Mouse (Mus musculus) stomach, embryonic 14.5 days (tissue): Measurements from ENCODE around the gene Dlg4. TPM values are rescaled to one million over a fixed set of nuclear protein-coding genes. Genes with fewer than 3 reads are reported as not detected.
A peak's percentile ranks its signal among the peaks of the same experiment; 100 is the strongest.

Experiments
- ATAC-seq: fragments of 200-750 bp; cut with Nextera tagmentation; 2 replicates; pipeline ENCODE4 v1.8.0; 2017; ENCODE audit warnings: low read depth, moderate TSS enrichment; ENCODE audit not compliant: insufficient number of reproducible peaks, insufficient read depth, low FRiP score
- H3K27ac ChIP-seq: fragments of 300-500 bp; sonication (generic); 2 replicates; pipeline ENCODE4 v1.5.1; 2014; ENCODE audit warnings: mild to moderate bottlenecking, low read length, moderate library complexity, mixed read lengths
- H3K27me3 ChIP-seq: fragments of 300-500 bp; sonication (generic); 2 replicates; pipeline ENCODE4 v1.6.1; 2014; ENCODE audit warnings: low read length, control low read depth, mixed read lengths; ENCODE audit not compliant: control insufficient read depth, insufficient read depth
- H3K36me3 ChIP-seq: fragments of 300-500 bp; sonication (generic); 2 replicates; pipeline ENCODE4 v1.6.1; 2014; ENCODE audit warnings: mild to moderate bottlenecking, control low read depth, low read length, moderate library complexity, mixed read lengths; ENCODE audit not compliant: control insufficient read depth, insufficient read depth
- H3K4me1 ChIP-seq: fragments of 300-500 bp; sonication (generic); 2 replicates; pipeline ENCODE4 v1.6.1; 2014; ENCODE audit warnings: low read length, control low read depth, mixed read lengths; ENCODE audit not compliant: control insufficient read depth, insufficient read depth
- H3K4me2 ChIP-seq: fragments of 300-500 bp; sonication (generic); replicated peaks from 2 replicates; pipeline ENCODE4 v1.6.1; 2014; ENCODE audit warnings: low read depth, low read length, control low read depth
- H3K4me3 ChIP-seq: fragments of 300-500 bp; sonication (generic); 2 replicates; pipeline ENCODE4 v1.5.1; 2014; ENCODE audit warnings: low read depth, low read length, control low read depth
- H3K9ac ChIP-seq: fragments of 300-500 bp; sonication (generic); replicated peaks from 2 replicates; pipeline ENCODE4 v1.6.1; 2014; ENCODE audit warnings: low read depth, mild to moderate bottlenecking, control low read depth, low read length, moderate library complexity, mixed read lengths
- H3K9me3 ChIP-seq: fragments of 300-500 bp; sonication (generic); 2 replicates; pipeline ENCODE4 v1.6.1; 2016; ENCODE audit warnings: low read depth, low read length, control low read depth; ENCODE audit not compliant: control insufficient read depth
- WGBS: fragments of 180-500 bp; shearing (Covaris S2); extraction: QIAGEN DNeasy Blood & Tissue Kit; methylation state at CpG from one replicate; pipeline ENCODE4 v1.1.7; 2014; 5-methylcytosine and 5-hydroxymethylcytosine counted together
- polyA plus RNA-seq: library from polyadenylated mRNA; unstranded; fragments of >200 nt; fragmentation: Nextera tagmentation; extraction: Ambion mirVana; gene quantifications from 2 replicates; pipeline ENCODE4 v1.2.1, GENCODE M21; 2014

Gene Dlg4
- polyA plus RNA-seq = 12.4 and 13.8 TPM in 2 replicates

DNA sequence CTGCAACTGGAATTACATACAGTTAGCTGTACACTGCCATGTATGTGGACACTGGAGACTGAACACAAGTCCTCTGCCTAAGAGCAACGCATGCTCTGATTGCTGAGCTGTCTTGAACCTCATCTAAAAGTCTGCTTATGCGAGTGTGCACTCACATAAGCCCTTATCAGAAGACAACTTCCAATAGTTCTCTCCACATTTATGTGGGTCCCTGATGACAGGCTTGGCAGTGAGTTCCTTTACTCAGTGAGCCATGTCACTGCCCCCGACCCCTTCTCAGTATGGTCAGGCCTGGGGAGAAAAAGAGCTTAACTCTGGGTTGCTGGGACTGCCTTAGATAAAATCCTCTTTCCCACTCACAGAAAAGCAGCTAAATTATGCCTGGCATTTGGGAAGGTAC, at the start of gene Dlg4:
Gene Dlg4 (plus strand): TSS at position 274 of the 400 bp plus-strand sequence.
- Histone ChIP-seq H3K4me1 (peaks cover 37% of the 10 kb centered on the region), H3K27me3 (no peaks in the 10 kb centered on the region), H3K4me3 (peak within 1 kb of the TSS; percentile 62; the same call in 1 of the 2 replicates), H3K9me3 (no peaks in the 10 kb centered on the region), H3K4me2 (peak within 1 kb of the TSS; percentile 86), H3K9ac (no peak within 1 kb of the TSS), H3K27ac (peak within 1 kb of the TSS; percentile 89), H3K36me3 (peaks cover 13% of the 10 kb centered on the region)
- no peak for ATAC-seq
- WGBS = 65% methylated on average over 3 of the region's 3 CpGs

DNA sequence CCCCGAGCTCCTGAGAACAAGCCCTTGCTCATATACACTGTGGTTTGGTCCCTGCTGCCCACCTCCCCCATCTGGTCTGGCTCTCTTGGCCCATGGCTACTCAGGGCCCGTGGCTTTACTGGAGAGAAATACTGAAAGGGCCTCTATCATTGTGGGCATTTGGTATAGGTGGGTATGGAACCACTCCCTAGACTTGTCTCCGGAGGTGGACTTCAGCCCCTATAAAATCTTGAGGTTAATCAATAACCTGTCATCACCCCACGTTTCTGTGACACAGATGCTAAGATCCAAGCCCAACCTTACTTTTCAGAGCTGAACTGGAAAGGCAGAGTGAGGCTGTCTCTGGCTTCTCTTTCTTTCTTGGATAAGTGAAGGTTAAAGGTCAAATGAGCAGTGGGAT, 47.9 kb upstream of the Dlg4 start:
- WGBS = 72% methylated on average over 4 of the region's 4 CpGs
- H3K9me3 ChIP-seq = no peaks in the 10 kb centered on the region
- H3K4me3 ChIP-seq = no peak overlapping the region
- peaks cover 23% of the 10 kb centered on the region for H3K27me3 ChIP-seq
- H3K4me1 ChIP-seq = 0 out of 2 replicates have a peak, but pooled peaks cover 9% of the 10 kb centered on the region
- H3K27ac ChIP-seq = no peak overlapping the region
- no peak overlapping the region for H3K9ac ChIP-seq
- no peak overlapping the region for H3K4me2 ChIP-seq
- H3K36me3 ChIP-seq = peaks cover 16% of the 10 kb centered on the region
- no peak for ATAC-seq

DNA sequence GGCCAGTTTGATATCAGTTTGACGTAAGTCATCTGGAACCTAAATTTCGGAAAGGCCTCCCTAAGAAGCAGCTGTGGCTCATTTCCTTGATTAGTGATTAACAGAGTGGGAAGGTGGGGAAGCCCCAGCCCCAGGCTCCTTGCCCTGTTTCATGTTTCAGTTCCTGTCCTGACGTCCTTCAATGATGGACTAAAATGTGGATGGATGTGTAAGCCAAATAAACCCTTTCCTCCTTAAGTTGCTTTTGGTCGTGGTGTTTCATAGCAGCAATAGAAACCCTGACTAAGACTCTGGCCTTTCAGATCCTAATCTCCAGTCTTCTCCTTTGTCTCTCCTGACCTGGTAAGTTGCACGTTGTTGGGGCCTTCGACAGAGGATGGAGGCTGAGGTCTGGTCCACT, 46.5 kb upstream of the Dlg4 start:
- no peak for ATAC-seq
- Histone ChIP-seq H3K4me2 (no peak overlapping the region), H3K4me3 (no peak overlapping the region), H3K27ac (peak overlapping the region; percentile 18; the same call in 1 of the 2 replicates), H3K27me3 (peaks cover 10% of the 10 kb centered on the region), H3K9me3 (no peaks in the 10 kb centered on the region), H3K4me1 (0 out of 2 replicates have a peak, but pooled peaks cover 9% of the 10 kb centered on the region), H3K36me3 (peaks cover 26% of the 10 kb centered on the region), H3K9ac (no peak overlapping the region)
- 77% methylated on average over 6 of the region's 6 CpGs for WGBS

DNA sequence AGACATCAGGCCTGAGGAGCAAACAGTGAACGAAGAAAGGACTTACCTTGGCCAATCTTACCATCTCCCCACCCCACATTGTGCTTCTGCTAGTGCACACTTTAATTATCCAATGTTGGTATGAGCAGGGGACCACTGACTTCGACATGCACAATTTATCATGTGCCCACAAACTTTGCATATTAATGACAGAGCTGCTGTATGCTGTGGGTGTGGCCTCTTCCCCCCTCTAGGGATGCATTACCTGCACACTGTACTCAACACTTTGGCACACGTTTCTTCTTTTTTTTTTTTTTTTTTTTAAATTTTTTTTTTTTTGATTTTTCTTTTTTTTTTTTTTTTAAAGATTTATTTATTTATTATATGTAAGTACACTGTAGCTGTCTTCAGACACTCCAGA, 46.0 kb upstream of the Dlg4 start:
- H3K27ac ChIP-seq = no peak overlapping the region
- no peak overlapping the region for H3K4me2 ChIP-seq
- no peaks in the 10 kb centered on the region for H3K9me3 ChIP-seq
- H3K36me3 ChIP-seq = peaks cover 29% of the 10 kb centered on the region
- ATAC-seq = no peak
- H3K4me1 ChIP-seq = 0 out of 2 replicates have a peak, but pooled peaks cover 9% of the 10 kb centered on the region
- H3K4me3 ChIP-seq = no peak overlapping the region
- H3K9ac ChIP-seq = no peak overlapping the region
- WGBS = 73% methylated on average over 3 of the region's 3 CpGs
- H3K27me3 ChIP-seq = peaks cover 7% of the 10 kb centered on the region; the same call in 1 of the 2 replicates

DNA sequence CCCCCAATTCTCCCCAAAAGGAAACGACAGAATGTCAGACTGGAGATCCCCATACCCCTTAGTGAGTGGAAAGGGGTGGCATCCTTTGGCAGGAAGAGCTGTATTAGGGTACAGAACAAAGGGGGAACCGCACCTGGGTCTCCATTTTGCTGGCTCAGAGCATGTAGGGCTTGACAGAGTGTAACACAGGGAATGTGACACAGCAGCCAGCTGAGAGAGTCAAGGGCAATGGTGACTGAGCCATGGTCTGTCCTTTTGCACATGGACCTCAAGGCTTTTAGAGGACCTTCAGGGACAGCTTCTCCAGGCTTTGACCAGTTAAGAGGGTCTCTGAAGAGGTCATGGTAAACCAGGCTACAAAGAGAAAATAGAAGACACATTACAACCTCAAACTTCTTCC, 41.8 kb upstream of the Dlg4 start:
- Histone ChIP-seq H3K9ac (no peak overlapping the region), H3K4me3 (no peak overlapping the region), H3K4me2 (no peak overlapping the region), H3K27ac (no peak overlapping the region), H3K9me3 (no peaks in the 10 kb centered on the region), H3K36me3 (peaks cover 27% of the 10 kb centered on the region), H3K27me3 (no peaks in the 10 kb centered on the region), H3K4me1 (no peaks in the 10 kb centered on the region)
- no peak for ATAC-seq
- 93% methylated on average over 2 of the region's 2 CpGs for WGBS

DNA sequence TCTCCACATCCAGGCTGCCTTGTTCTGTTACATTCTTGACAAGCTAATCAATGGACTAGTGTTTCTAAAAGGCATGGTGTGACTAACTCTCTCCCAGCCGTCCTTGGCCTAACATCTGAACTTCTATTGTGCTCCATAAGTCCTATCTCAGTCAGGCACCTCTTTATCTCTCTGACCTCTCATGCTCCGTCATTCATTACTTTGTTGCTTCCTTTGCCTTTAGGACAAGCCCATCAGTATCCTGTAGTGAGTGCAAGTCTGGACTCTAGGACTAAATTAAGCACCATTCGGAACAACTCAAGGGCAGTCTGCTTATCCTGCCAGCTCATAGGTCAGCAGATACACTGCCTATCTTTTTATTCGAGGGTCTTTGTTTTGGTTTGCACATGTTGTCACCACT, 40.5 kb upstream of the Dlg4 start:
- no peak overlapping the region for H3K4me2 ChIP-seq
- 83% methylated on average over 4 of the region's 4 CpGs for WGBS
- H3K9me3 ChIP-seq = no peaks in the 10 kb centered on the region
- no peak overlapping the region for H3K4me3 ChIP-seq
- no peaks in the 10 kb centered on the region for H3K27me3 ChIP-seq
- H3K27ac ChIP-seq = no peak overlapping the region
- no peaks in the 10 kb centered on the region for H3K4me1 ChIP-seq
- peaks cover 27% of the 10 kb centered on the region for H3K36me3 ChIP-seq
- ATAC-seq = no peak
- no peak overlapping the region for H3K9ac ChIP-seq

DNA sequence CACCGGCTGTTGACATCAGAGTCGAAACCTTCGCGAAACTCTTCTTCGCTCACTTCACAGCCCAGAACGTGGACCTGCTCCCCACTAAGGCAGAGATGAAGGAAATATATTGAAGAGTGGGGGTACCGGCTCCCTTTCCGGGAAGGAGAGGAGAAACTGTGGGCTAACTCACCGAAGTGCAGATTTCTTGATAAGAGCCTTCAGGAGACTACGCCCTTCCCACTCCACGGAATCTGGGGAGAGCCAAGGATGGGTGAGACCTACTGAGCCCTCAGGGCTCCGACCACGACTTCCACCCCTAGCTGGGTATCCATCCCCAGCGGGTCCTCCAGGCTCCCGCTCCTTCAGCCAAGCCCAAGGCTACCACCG, 36.9 kb upstream of the Dlg4 start:
- no peak for ATAC-seq
- Histone ChIP-seq H3K9me3 (no peaks in the 10 kb centered on the region), H3K36me3 (peaks cover 29% of the 10 kb centered on the region), H3K27me3 (no peaks in the 10 kb centered on the region), H3K4me3 (peak overlapping the region; percentile 85), H3K4me1 (peaks cover 16% of the 10 kb centered on the region; the same call in 1 of the 2 replicates), H3K9ac (peak overlapping the region; percentile 90), H3K4me2 (peak overlapping the region; percentile 81), H3K27ac (peak overlapping the region; percentile 99)
- 3% methylated on average over 16 of the region's 16 CpGs for WGBS

DNA sequence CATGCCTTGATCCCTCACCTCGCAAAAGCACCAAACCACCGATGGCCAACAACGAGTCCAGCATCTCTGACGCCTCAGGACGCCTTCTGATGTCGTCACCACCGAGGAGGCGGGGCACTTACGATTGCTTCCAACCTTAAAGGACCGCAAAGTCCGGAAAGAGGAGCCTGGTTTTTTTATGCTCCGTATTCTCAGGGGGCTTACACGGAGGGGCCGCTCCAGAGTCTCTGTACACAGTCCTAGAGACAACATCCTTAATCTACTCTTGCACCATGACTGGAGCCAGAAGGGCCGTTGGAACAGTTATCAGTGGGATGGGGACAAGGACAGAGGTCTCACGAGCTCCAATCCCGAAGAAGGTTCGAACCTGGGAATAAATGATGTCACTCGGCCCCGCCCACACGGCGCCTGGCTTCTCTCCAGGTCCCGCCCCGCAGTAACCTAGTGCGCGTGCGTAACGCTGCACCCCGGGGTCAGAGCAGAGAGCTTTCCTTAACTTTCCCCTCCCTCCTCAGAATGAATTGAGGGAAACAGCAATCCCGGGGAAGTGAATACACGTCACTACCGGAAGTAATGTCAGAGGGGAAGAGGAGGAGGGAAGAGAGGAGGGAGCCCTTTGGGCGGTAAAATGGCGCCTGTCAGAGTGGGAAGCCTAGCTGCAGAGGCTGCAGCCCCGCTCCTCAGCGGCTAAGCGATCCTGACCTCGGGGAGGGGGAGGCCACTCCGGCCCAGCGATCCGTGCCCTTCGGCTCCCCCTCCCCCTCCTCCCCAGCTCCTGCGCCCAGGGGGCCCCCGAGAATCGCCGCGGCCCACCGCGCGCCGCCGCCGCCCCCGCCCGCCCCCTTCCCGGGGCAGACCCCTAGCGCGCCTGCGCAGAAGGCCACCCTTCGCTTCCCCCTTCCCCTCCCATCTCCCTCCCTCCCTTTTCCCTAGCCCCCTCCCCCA, 36.3 kb upstream of the Dlg4 start:
- ATAC-seq = peak; percentile 95
- peaks cover 31% of the 10 kb centered on the region for H3K36me3 ChIP-seq

More for the DNA sequence above, 36.3 kb upstream of the Dlg4 start:
- Histone ChIP-seq H3K27ac (peak overlapping the region; percentile 99), H3K4me3 (peak overlapping the region; percentile 85), H3K27me3 (no peaks in the 10 kb centered on the region), H3K9ac (peak overlapping the region; percentile 90), H3K4me2 (peak overlapping the region; percentile 81), H3K4me1 (peaks cover 16% of the 10 kb centered on the region; the same call in 1 of the 2 replicates), H3K9me3 (no peaks in the 10 kb centered on the region)
- under 1% methylated on average over 57 of the region's 60 CpGs for WGBS
